Mouse (Mus musculus) neutrophil, adult 83 days (primary cell): Measurements from ENCODE around the gene Rab43. TPM values are rescaled to one million over a fixed set of nuclear protein-coding genes. Genes with fewer than 3 reads are reported as not detected.

Source experiments
- total RNA-seq, 2 experiments: library from RNA; stranded (reverse); gene quantifications; one replicate each; pipeline ENCODE4 v1.2.4; 2023

Rab43 gene
- 10 to 100 TPM; 60.8 to 66.4 TPM for total RNA-seq

GRCm38 (mm10) chr6:87811675-87812338, at the start of gene Rab43:
Gene Rab43 (minus strand): TSS chr6:87812164.

GRCm38 (mm10) chr6:87850900-87851614, 39.1 kb upstream of the Rab43 start, which contains the start of gene Cnbp:
Gene Cnbp (minus strand): TSS chr6:87851106.

GRCm38 (mm10) chr6:87838551-87839197, 26.7 kb upstream of the Rab43 start, which contains the start of gene Isy1:
Gene Isy1 (minus strand): TSS chr6:87838798.

DNA sequence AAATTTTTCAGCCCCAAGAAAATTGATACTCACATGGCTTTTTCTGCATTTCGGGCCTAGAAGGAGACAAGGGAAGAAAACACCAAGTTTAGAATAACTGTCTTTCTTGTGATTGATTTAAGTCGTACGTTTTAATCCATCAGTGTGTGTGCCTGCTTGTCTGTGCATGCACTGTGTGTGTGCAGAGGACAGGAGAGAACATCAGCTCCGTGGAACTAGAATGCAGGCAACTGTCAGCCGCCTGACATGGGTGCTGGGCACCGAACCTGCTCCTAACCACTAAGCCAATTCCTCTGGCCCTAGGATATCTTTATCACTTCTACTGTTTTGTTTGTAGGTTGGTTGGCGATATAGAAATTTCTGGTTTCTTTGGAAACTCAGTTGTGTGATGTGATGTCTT, 23.7 kb upstream of the Rab43 start, which contains the start of gene Gm45140:
TSS of gene Gm45140 (minus strand) at position 101 of the 400 bp plus-strand sequence.

DNA sequence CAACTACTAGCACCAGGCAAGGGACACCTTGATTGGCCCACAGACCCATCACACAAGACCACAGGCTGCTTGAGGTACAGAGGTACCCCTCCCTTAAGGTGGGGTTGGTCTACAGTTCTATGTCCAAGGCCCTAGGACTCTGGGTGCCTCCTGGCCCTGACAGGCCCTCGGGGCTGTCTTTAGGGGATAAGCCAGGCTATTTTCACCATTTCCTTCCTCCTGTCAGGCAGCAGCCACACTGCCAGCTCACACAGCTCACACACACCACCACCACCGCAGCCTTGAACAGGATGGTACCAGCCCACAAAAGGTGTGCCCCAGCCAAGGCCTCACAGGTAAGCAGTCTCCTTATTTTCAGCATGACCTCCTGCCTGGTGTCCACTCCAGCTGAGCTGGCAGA, 34.1 kb downstream of the Rab43 start, which contains the start of gene Gp9:
TSS of gene Gp9 (plus strand) at position 231 of the 400 bp plus-strand sequence.

Other genes with a start within 250 kb of the Rab43 start
- under 1 TPM in 1 of 2 experiments, not detected in 1; 0.11 TPM for gene Prokr1, start 221.4 kb downstream of the Rab43 start, total RNA-seq
- 1 to 10 TPM; 4.3 to 4.5 TPM for gene Aplf, start 140.0 kb downstream of the Rab43 start, total RNA-seq
- gene Efcc1, start 81.3 kb downstream of the Rab43 start, total RNA-seq, result under 1 TPM in 1 of 2 experiments, not detected in 1; 0.29 TPM
- gene Gp9, start 34.1 kb downstream of the Rab43 start, total RNA-seq, result 1 to 10 TPM; 4.2 to 6.5 TPM
- gene Gm45140, start 23.6 kb upstream of the Rab43 start, total RNA-seq, result 1 to 10 TPM; 4.6 to 6.6 TPM
- gene Isy1, start 26.6 kb upstream of the Rab43 start, total RNA-seq, result 10 to 100 TPM; 24.5 to 31.5 TPM
- gene Cnbp, start 38.9 kb upstream of the Rab43 start, total RNA-seq, result 100 to 1,000 TPM; 120 to 128 TPM
- gene Copg1, start 75.7 kb upstream of the Rab43 start, total RNA-seq, result 10 to 100 TPM; 52.0 to 59.5 TPM
- gene Hmces, start 101.8 kb upstream of the Rab43 start, total RNA-seq, result 10 to 100 TPM; 11.5 to 14.4 TPM
- 1 to 10 TPM; 1.2 to 2.4 TPM for gene H1fx, start 169.5 kb upstream of the Rab43 start, total RNA-seq
- gene Rab7, start 233.1 kb upstream of the Rab43 start, total RNA-seq, result 100 to 1,000 TPM; 306 to 346 TPM